Mouse (Mus musculus) testis, adult 2 months (tissue): ENCODE results near the gene Nudc. TPM values are rescaled to one million over a fixed set of nuclear protein-coding genes. Genes with fewer than 3 reads are reported as not detected.

Source experiments
- H3K27ac ChIP-seq: fragments of 200-500 bp; 2 replicates; pipeline ENCODE4 v1.5.1; 2012; ENCODE audit warnings: low read depth, low read length; ENCODE audit not compliant: control insufficient read depth, insufficient read depth
- H3K27me3 ChIP-seq: fragments of 200-500 bp; 2 replicates; pipeline ENCODE4 v1.6.1; 2012; ENCODE audit warnings: mild to moderate bottlenecking, low read length, moderate library complexity; ENCODE audit not compliant: control insufficient read depth, insufficient read depth
- H3K36me3 ChIP-seq: fragments of 200-500 bp; 2 replicates; pipeline ENCODE4 v1.6.1; 2012; ENCODE audit warnings: mild to moderate bottlenecking, low read length; ENCODE audit not compliant: control insufficient read depth, insufficient read depth
- H3K4me1 ChIP-seq: fragments of 200-500 bp; 2 replicates; pipeline ENCODE4 v1.6.1; 2012; ENCODE audit warnings: low read length; ENCODE audit not compliant: control insufficient read depth, insufficient read depth
- H3K4me3 ChIP-seq: fragments of 200-500 bp; 2 replicates; pipeline ENCODE4 v1.5.1; 2012; ENCODE audit warnings: low read depth, mild to moderate bottlenecking, low read length, moderate library complexity, mixed read lengths; ENCODE audit not compliant: control insufficient read depth
- CTCF ChIP-seq: fragments of 200-500 bp; IDR thresholded peaks from 2 replicates; pipeline ENCODE4 v1.5.1; 2012; ENCODE audit warnings: low read depth, mild to moderate bottlenecking, inconsistent platforms, low read length, moderate library complexity; ENCODE audit not compliant: control insufficient read depth, insufficient read depth, insufficient replicate concordance
- POLR2A ChIP-seq: fragments of 200-500 bp; IDR thresholded peaks from 2 replicates; pipeline ENCODE4 v1.6.1; 2012; ENCODE audit warnings: low read depth, mild to moderate bottlenecking, inconsistent platforms, low read length, moderate library complexity; ENCODE audit not compliant: control insufficient read depth
- polyA plus RNA-seq: library from polyadenylated mRNA; depleted of rRNA; stranded (reverse); fragments of >200 nt; gene quantifications from 2 replicates; pipeline ENCODE4 v1.2.3, GENCODE M21; 2012

The Nudc gene
- polyA plus RNA-seq, 1 experiment = 104 TPM

- TF ChIP-seq POLR2A (peak; percentile 99), CTCF (no peak)
- H3K4me1 ChIP-seq = peaks cover 12% of the 10 kb centered on the region
These were observed 28.5 kb upstream of the Nudc start, which contains the start of gene Gpatch3 for GRCm38 (mm10) chr4:133574070-133574842. Gene Gpatch3 (plus strand): TSS chr4:133574745.

GRCm38 (mm10) chr4:133570066-133570466 is 24.3 kb upstream of the Nudc start:
- TF ChIP-seq POLR2A (no peak), CTCF (no peak)
- H3K36me3 ChIP-seq = no peaks in the 10 kb centered on the region
- no peaks in the 10 kb centered on the region for H3K27me3 ChIP-seq
- peaks cover 10% of the 10 kb centered on the region for H3K4me1 ChIP-seq
- H3K27ac ChIP-seq = peak overlapping the region; percentile 27
- H3K4me3 ChIP-seq = peak overlapping the region; percentile 53

More at GRCm38 (mm10) chr4:133574070-133574842, 28.5 kb upstream of the Nudc start, which contains the start of gene Gpatch3:
- peaks cover 4% of the 10 kb centered on the region; the same call in 1 of the 2 replicates for H3K36me3 ChIP-seq
- no peaks in the 10 kb centered on the region for H3K27me3 ChIP-seq
- peak within 1 kb of the TSS; percentile 90 for H3K4me3 ChIP-seq
- H3K27ac ChIP-seq = peak within 1 kb of the TSS; percentile 91

GRCm38 (mm10) chr4:133569291-133570065 is 23.7 kb upstream of the Nudc start:
- peak overlapping the region; percentile 53 for H3K4me3 ChIP-seq
- H3K27me3 ChIP-seq = no peaks in the 10 kb centered on the region
- no peaks in the 10 kb centered on the region for H3K36me3 ChIP-seq
- H3K4me1 ChIP-seq = peaks cover 10% of the 10 kb centered on the region
- peak overlapping the region; percentile 27 for H3K27ac ChIP-seq
- TF ChIP-seq CTCF = no peak
- no peak for TF ChIP-seq POLR2A

- TF ChIP-seq POLR2A (no peak), CTCF (no peak)
- H3K27ac ChIP-seq = no peak overlapping the region
- no peak overlapping the region for H3K4me3 ChIP-seq
- H3K36me3 ChIP-seq = no peaks in the 10 kb centered on the region
- no peaks in the 10 kb centered on the region for H3K27me3 ChIP-seq
- H3K4me1 ChIP-seq = peaks cover 7% of the 10 kb centered on the region
These were observed 21.5 kb upstream of the Nudc start for GRCm38 (mm10) chr4:133567251-133567650.

GRCm38 (mm10) chr4:133563123-133563571 is 17.4 kb upstream of the Nudc start:
- Histone ChIP-seq H3K4me3 (no peak overlapping the region), H3K4me1 (no peaks in the 10 kb centered on the region), H3K36me3 (no peaks in the 10 kb centered on the region), H3K27me3 (no peaks in the 10 kb centered on the region), H3K27ac (no peak overlapping the region)
- no peak for TF ChIP-seq POLR2A

- TF ChIP-seq POLR2A (no peak), CTCF (no peak)
- Histone ChIP-seq H3K27me3 (no peaks in the 10 kb centered on the region), H3K27ac (no peak overlapping the region), H3K4me3 (no peak overlapping the region), H3K36me3 (no peaks in the 10 kb centered on the region), H3K4me1 (no peaks in the 10 kb centered on the region)
These were observed 15.8 kb upstream of the Nudc start for GRCm38 (mm10) chr4:133561622-133562021.

GRCm38 (mm10) chr4:133559846-133560245 is 14.1 kb upstream of the Nudc start:
- Histone ChIP-seq H3K4me1 (no peaks in the 10 kb centered on the region), H3K27me3 (no peaks in the 10 kb centered on the region), H3K27ac (no peak overlapping the region), H3K4me3 (no peak overlapping the region), H3K36me3 (no peaks in the 10 kb centered on the region)
- TF ChIP-seq CTCF (no peak), POLR2A (no peak)
